Mouse (Mus musculus) kidney, postnatal 0 days (tissue): ENCODE results near the gene Tnip1. TPM values are rescaled to one million over a fixed set of nuclear protein-coding genes. Genes with fewer than 3 reads are reported as not detected.

Experiments used
- ATAC-seq: fragments of 200-750 bp; cut with Nextera tagmentation; replicated peaks from 2 replicates; pipeline ENCODE4 v1.8.0; 2017; ENCODE audit warnings: low read depth, moderate number of reproducible peaks, moderate TSS enrichment, moderate library complexity; ENCODE audit not compliant: low FRiP score
- DNase-seq: peaks from one replicate; pipeline ENCODE4 v3.0.0-alpha.2; 2016; ENCODE audit warnings: low spot score
- H3K27ac ChIP-seq: fragments of 300-500 bp; sonication (generic); 2 replicates; pipeline ENCODE4 v1.5.1; 2014; ENCODE audit warnings: mild to moderate bottlenecking
- H3K27me3 ChIP-seq: fragments of 300-500 bp; sonication (generic); 2 replicates; pipeline ENCODE4 v1.6.1; 2014; ENCODE audit warnings: low read length, mixed read lengths; ENCODE audit not compliant: insufficient read depth
- H3K36me3 ChIP-seq: fragments of 300-500 bp; sonication (generic); 2 replicates; pipeline ENCODE4 v1.6.1; 2014; ENCODE audit warnings: low read length, mixed read lengths; ENCODE audit not compliant: insufficient read depth
- H3K4me1 ChIP-seq: fragments of 300-500 bp; sonication (generic); replicated peaks from 2 replicates; pipeline ENCODE4 v1.6.1; 2014; ENCODE audit warnings: antibody characterized with exemption, low read length, mixed read lengths; ENCODE audit not compliant: insufficient read depth
- H3K4me2 ChIP-seq: fragments of 300-500 bp; sonication (generic); 2 replicates; pipeline ENCODE4 v1.6.1; 2014; ENCODE audit warnings: mild to moderate bottlenecking, low read length, moderate library complexity, mixed read lengths
- H3K4me3 ChIP-seq: fragments of 300-500 bp; sonication (generic); replicated peaks from 2 replicates; pipeline ENCODE4 v1.5.1; 2014; ENCODE audit warnings: low read depth, low read length
- H3K9ac ChIP-seq: fragments of 300-500 bp; sonication (generic); 2 replicates; pipeline ENCODE4 v1.6.1; 2014; ENCODE audit warnings: low read depth, low read length
- H3K9me3 ChIP-seq: fragments of 300-500 bp; sonication (generic); replicated peaks from 2 replicates; pipeline ENCODE4 v1.6.1; 2016; ENCODE audit warnings: low read length, inconsistent platforms, mixed read lengths
- CTCF ChIP-seq: IDR thresholded peaks from 2 replicates; pipeline ENCODE4 v1.5.1; 2016; ENCODE audit warnings: antibody characterized with exemption, low read depth, mild to moderate bottlenecking, moderate library complexity
- WGBS: fragments of 180-500 bp; shearing (Covaris S2); extraction: QIAGEN DNeasy Blood & Tissue Kit; methylation state at CpG from one replicate; pipeline ENCODE4 v1.1.7; 2014; 5-methylcytosine and 5-hydroxymethylcytosine counted together
- polyA plus RNA-seq: library from polyadenylated mRNA; unstranded; fragments of >200 nt; fragmentation: Nextera tagmentation; extraction: Ambion mirVana; gene quantifications from 2 replicates; pipeline ENCODE4 v1.2.1, GENCODE M21; 2015

Tnip1 gene
- polyA plus RNA-seq, 1 experiment from 2014 or later = 17.5 TPM

- Histone ChIP-seq H3K27me3 (no peaks in the 10 kb centered on the region), H3K4me1 (0 out of 2 replicates have a peak, but pooled peaks cover 14% of the 10 kb centered on the region), H3K36me3 (peaks cover 7% of the 10 kb centered on the region), H3K4me2 (peak overlapping the region; percentile 60), H3K9ac (peak overlapping the region; percentile 96), H3K4me3 (peak overlapping the region; percentile 95), H3K27ac (peak overlapping the region; percentile 95), H3K9me3 (no peaks in the 10 kb centered on the region)
- no peak for ATAC-seq
- no peak for TF ChIP-seq CTCF
- DNase-seq = no peak
- 65% methylated on average over 6 of the region's 6 CpGs for WGBS
Measured at GRCm38 (mm10) chr11:54865330-54866085, 97.2 kb downstream of the Tnip1 start.

- no peak for ATAC-seq
- H3K36me3 ChIP-seq = no peaks in the 10 kb centered on the region
- H3K27ac ChIP-seq = no peak overlapping the region
- 0 out of 2 replicates have a peak, but pooled peaks cover 14% of the 10 kb centered on the region for H3K4me1 ChIP-seq
- TF ChIP-seq CTCF = peak; percentile 86
- no peak overlapping the region for H3K4me3 ChIP-seq
- 0 out of 2 replicates have a peak overlapping the region, but pooled peaks have one; percentile 5 for H3K4me2 ChIP-seq
- WGBS = 39% methylated on average over 10 of the region's 10 CpGs
- H3K27me3 ChIP-seq = no peaks in the 10 kb centered on the region
- H3K9ac ChIP-seq = no peak overlapping the region
- H3K9me3 ChIP-seq = no peaks in the 10 kb centered on the region
- peak; percentile 85 for DNase-seq
Measured at GRCm38 (mm10) chr11:54862621-54863520, 99.8 kb downstream of the Tnip1 start.

GRCm38 (mm10) chr11:54861471-54862420 is 101.0 kb downstream of the Tnip1 start:
- Histone ChIP-seq H3K4me3 (no peak overlapping the region), H3K36me3 (no peaks in the 10 kb centered on the region), H3K4me2 (no peak overlapping the region), H3K9ac (no peak overlapping the region), H3K9me3 (no peaks in the 10 kb centered on the region), H3K4me1 (0 out of 2 replicates have a peak, but pooled peaks cover 7% of the 10 kb centered on the region), H3K27ac (no peak overlapping the region), H3K27me3 (no peaks in the 10 kb centered on the region)
- no peak for DNase-seq
- TF ChIP-seq CTCF = no peak
- 85% methylated on average over 5 of the region's 5 CpGs for WGBS
- ATAC-seq = no peak

Other genes starting within 250 kb of the Tnip1 start
- 64.3 and 72.7 TPM in 2 replicates for gene Cdc42se2, start 175.2 kb downstream of the Tnip1 start, polyA plus RNA-seq
- 7.3 and 7.7 TPM in 2 replicates for gene Lyrm7, start 102.0 kb downstream of the Tnip1 start, polyA plus RNA-seq
- 1,015 and 1,085 TPM in 2 replicates for gene Hint1, start 96.5 kb downstream of the Tnip1 start, polyA plus RNA-seq
- 1,362 and 1,474 TPM in 2 replicates for gene Gpx3, start 60.5 kb downstream of the Tnip1 start, polyA plus RNA-seq
- 146 and 176 TPM in 2 replicates for gene Anxa6, start 70.5 kb upstream of the Tnip1 start, polyA plus RNA-seq
- 2.4 and 2.5 TPM in 2 replicates for gene Ccdc69, start 115.2 kb upstream of the Tnip1 start, polyA plus RNA-seq
- 57.6 and 59.8 TPM in 2 replicates for gene Gm2a, start 135.2 kb upstream of the Tnip1 start, polyA plus RNA-seq
- not detected in 2 replicates for gene Slc36a3, start 188.8 kb upstream of the Tnip1 start, polyA plus RNA-seq
- gene Slc36a2, start 222.2 kb upstream of the Tnip1 start, polyA plus RNA-seq = 0.27 and 0.43 TPM in 2 replicates
- 1.9 and 2.1 TPM in 2 replicates for gene Slc36a1, start 241.4 kb upstream of the Tnip1 start, polyA plus RNA-seq